7 mouse cellular contexts compared by ENCODE assay signal in the genomic region with DNA sequence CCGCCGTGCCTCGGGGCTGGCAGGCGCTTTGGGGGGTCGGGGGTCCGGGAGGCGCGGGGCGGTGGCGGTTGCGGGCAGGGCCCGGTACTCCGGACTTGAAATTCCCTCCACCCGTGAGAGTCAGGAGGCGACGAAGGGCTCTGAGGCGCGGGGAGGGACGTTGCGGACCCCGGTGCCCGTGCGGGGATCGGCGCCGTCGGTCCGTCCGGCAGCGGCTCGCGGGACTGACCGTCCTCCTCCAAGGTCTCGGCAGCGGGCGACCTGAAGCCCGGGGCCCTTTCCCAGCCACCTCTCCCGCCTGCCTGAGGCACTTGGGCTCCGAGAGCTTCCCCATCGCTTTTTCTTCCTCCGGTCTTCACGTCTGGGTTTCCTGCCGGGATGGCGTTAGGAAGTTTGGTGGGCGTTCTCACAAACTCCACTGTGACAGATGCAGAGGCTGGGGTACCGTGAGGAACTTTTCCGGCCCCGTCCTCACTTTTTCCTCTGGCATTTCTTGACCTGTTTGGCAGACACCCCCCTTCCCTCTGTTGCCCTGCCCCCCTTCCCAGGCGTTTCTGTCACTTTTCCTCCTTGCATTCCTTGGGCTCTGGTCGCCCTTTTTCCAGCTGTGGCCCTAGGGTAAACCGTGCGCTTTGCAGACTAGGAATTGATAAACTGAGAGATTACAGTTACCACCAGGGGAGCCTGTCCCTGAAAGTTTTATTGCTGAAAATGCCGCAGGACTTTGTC. TPM values are rescaled to one million over a fixed set of nuclear protein-coding genes. Genes with fewer than 3 reads are reported as not detected.
DNase-seq lines count a peak whose midpoint lies in the region; ATAC-seq lines count a peak whose summit lies in the region.

No protein-coding gene starts in this region.

- H3K4me2 ChIP-seq in lung, embryonic 16.5 days (ENCODE audit: low read depth, low read length), result peak overlapping the region; percentile 62

- peak overlapping the region; percentile 90 for H3K9ac ChIP-seq in lung, embryonic 16.5 days (ENCODE audit: low read length)

- H3K36me3 ChIP-seq in lung, embryonic 16.5 days (ENCODE audit: control insufficient read depth, insufficient read depth, low read length), result no peaks in the 10 kb centered on the region

- ATAC-seq in lung, embryonic 16.5 days (ENCODE audit: low read depth), result peak; percentile 51

- H3K27ac ChIP-seq in lung, embryonic 16.5 days (ENCODE audit: low read length), result peak overlapping the region; percentile 89

- DNase-seq in adrenal gland, adult (ENCODE audit: inconsistent age in 2 of 2, low spot score in 1 of 2), result peak; percentile 56 to 84
- DNase-seq in embryo, embryonic 10.5 days (ENCODE audit: low spot score), result peak; percentile 49
- DNase-seq in heart, adult 9 months (ENCODE audit: low spot score in 2 of 2), result peak; percentile 41 to 52
- peak; percentile 28 to 43 for DNase-seq in kidney, adult 8-10 months
- DNase-seq in retina, postnatal 1 day, result peak; percentile 27
- no peak for DNase-seq in right cerebral cortex, postnatal 14 days

- under 1% methylated on average over 44 of the region's 53 CpGs for WGBS in lung, embryonic 16.5 days

- H3K4me1 ChIP-seq in lung, embryonic 16.5 days (replicated peaks; ENCODE audit: control insufficient read depth, insufficient read depth, low read length), result peaks cover 13% of the 10 kb centered on the region; the same call in 1 of the 2 replicates

- H3K9me3 ChIP-seq in lung, embryonic 16.5 days (ENCODE audit: control insufficient read depth, low read length), result peaks cover 2% of the 10 kb centered on the region; the same call in 1 of the 2 replicates

- H3K4me3 ChIP-seq in lung, embryonic 16.5 days (ENCODE audit: low read length), result peak overlapping the region; percentile 85

- H3K27me3 ChIP-seq in lung, embryonic 16.5 days (ENCODE audit: control insufficient read depth, insufficient read depth, low read depth, low read length), result no peaks in the 10 kb centered on the region

RNA-seq across cellular contexts. Expression of a gene that starts 1.3 kb away (rescaled TPM):
- 64.6 and 65.6 TPM in 2 replicates for polyA plus RNA-seq in lung, embryonic 16.5 days (2015; fragmentation: Nextera tagmentation; extraction: Ambion mirVana)
